Mouse (Mus musculus) cerebellum, adult 2 months (tissue): ENCODE results near the gene E2f7. TPM values are rescaled to one million over a fixed set of nuclear protein-coding genes. Genes with fewer than 3 reads are reported as not detected.

Experiments
- DNase-seq, 2 experiments: peaks; one replicate each; pipeline ENCODE4 v3.0.0; 2021
- H3K27ac ChIP-seq: fragments of 200-500 bp; 2 replicates; pipeline ENCODE4 v1.5.1; 2012; ENCODE audit warnings: low read length, control low read depth, inconsistent platforms; ENCODE audit not compliant: insufficient read depth
- H3K27me3 ChIP-seq: fragments of 200-500 bp; 2 replicates; pipeline ENCODE4 v1.6.1; 2012; ENCODE audit warnings: inconsistent platforms, mild to moderate bottlenecking, low read length, moderate library complexity; ENCODE audit not compliant: control insufficient read depth, insufficient read depth
- H3K4me1 ChIP-seq: fragments of 200-500 bp; 2 replicates; pipeline ENCODE4 v1.6.1; 2011; ENCODE audit warnings: low read length; ENCODE audit not compliant: control insufficient read depth, insufficient read depth
- H3K4me3 ChIP-seq: fragments of 200-500 bp; replicated peaks from 2 replicates; pipeline ENCODE3; 2011; ENCODE audit warnings: mild to moderate bottlenecking, low read depth, low read length, control low read depth; ENCODE audit not compliant: insufficient read depth
- CTCF ChIP-seq: fragments of 200-500 bp; IDR thresholded peaks from 2 replicates; pipeline ENCODE4 v1.5.1; 2011; ENCODE audit warnings: low read depth, mild to moderate bottlenecking, control low read depth, low read length, moderate library complexity, borderline replicate concordance; ENCODE audit not compliant: insufficient read depth
- POLR2A ChIP-seq: fragments of 200-500 bp; IDR thresholded peaks from 2 replicates; pipeline ENCODE4 v1.6.1; 2011; ENCODE audit warnings: low read length, control low read depth, borderline replicate concordance; ENCODE audit not compliant: insufficient read depth
- WGBS: fragments of 180-500 bp; shearing (Covaris S2); methylation state at CpG from one replicate; pipeline ENCODE4 v1.1.7; 2018; 5-methylcytosine and 5-hydroxymethylcytosine counted together
- polyA plus RNA-seq: library from polyadenylated mRNA; depleted of rRNA; stranded (reverse); fragments of >200 nt; gene quantifications from 2 replicates; pipeline ENCODE4 v1.2.3, GENCODE M21; 2012

The E2f7 gene
- polyA plus RNA-seq, 1 experiment: 0.43 TPM

DNA sequence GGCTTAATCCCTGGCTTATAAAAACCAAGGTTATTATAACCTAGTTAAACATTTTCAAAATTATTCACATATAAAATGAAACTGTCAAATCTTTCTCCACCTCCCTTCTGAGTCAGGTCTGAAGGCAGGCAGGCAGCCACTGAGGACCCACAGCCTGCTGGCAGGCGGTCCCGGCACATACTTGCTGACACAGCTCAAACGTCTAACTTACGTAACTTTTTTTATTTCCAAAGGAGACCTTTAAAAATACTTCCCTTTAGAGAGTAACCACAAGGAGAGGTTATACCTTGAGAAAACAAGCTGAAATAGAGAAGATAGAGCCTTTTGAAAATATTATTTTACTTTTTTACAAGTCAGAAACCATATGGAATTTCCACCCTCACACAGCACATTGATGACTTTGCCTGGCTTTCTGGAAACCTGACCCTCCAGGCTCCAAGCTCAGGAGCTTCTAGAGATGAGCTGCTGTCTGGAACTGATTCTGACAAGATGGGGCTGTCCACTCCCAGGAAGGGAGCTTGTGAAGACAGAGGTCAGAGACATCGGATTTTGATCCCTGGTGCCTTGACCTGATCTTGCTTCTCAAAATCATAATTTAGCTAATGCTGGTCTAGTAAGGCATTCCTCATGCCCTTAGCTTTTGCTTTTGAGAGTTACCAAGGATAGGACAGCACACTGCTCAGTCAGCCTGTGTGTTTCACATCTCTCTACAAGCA lies 59.9 kb downstream of the E2f7 start:
- DNase-seq: no peak
- Histone ChIP-seq H3K27me3 (no peaks in the 10 kb centered on the region), H3K27ac (no peak overlapping the region), H3K4me1 (no peaks in the 10 kb centered on the region), H3K4me3 (no peak overlapping the region)
- TF ChIP-seq CTCF (no peak), POLR2A (no peak)
- 78% methylated on average over 5 of the region's 5 CpGs for WGBS

DNA sequence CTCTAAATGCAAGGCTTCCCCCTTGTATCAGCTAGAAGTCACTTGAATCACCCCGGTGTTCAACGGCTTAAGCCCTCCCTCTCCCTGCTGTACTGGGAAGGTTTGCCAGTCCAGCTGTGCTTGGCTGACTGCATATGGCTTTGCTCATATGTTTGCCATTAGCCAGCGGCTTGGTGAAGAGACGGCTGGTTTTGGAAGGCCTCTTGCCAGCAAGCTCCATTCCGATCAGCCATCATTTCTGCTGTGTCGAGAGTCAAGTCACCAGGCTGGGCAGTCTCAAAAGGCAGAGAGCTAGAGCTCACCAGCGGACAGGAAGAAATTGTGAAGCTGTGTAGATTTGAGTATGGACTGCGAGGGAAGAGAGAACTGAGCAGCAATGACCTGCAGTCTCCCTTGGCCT lies 61.2 kb downstream of the E2f7 start:
- H3K4me1 ChIP-seq: no peaks in the 10 kb centered on the region
- TF ChIP-seq POLR2A (no peak), CTCF (no peak)
- DNase-seq: no peak
- H3K27me3 ChIP-seq: no peaks in the 10 kb centered on the region
- 45% methylated on average over 8 of the region's 8 CpGs for WGBS
- no peak overlapping the region for H3K4me3 ChIP-seq
- no peak overlapping the region for H3K27ac ChIP-seq

DNA sequence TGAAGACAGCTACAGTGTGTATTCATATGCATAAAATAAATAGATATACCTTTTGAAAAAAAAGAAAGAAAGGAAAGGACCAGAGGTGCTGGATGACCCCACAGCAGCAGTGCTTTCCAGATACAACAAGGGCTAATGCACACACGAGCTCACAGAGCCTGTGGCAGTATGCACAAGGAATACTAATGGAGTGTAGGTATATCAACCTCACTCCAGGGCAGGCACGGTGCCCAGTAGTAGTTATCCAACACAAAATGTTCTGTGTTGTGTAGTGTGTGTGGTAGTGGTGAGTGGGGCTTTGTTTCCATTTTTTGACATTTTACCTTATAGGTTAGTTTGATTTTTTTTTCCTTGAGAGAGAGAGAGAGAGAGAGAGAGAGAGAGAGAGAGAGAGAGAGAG lies 65.3 kb downstream of the E2f7 start:
- DNase-seq: no peak
- 71% methylated on average over 2 of the region's 2 CpGs for whole genome bisulfite sequencing
- H3K4me1 ChIP-seq: no peaks in the 10 kb centered on the region
- no peak overlapping the region for H3K27ac ChIP-seq
- H3K27me3 ChIP-seq: no peaks in the 10 kb centered on the region
- TF ChIP-seq POLR2A (no peak), CTCF (no peak)
- no peak overlapping the region for H3K4me3 ChIP-seq

DNA sequence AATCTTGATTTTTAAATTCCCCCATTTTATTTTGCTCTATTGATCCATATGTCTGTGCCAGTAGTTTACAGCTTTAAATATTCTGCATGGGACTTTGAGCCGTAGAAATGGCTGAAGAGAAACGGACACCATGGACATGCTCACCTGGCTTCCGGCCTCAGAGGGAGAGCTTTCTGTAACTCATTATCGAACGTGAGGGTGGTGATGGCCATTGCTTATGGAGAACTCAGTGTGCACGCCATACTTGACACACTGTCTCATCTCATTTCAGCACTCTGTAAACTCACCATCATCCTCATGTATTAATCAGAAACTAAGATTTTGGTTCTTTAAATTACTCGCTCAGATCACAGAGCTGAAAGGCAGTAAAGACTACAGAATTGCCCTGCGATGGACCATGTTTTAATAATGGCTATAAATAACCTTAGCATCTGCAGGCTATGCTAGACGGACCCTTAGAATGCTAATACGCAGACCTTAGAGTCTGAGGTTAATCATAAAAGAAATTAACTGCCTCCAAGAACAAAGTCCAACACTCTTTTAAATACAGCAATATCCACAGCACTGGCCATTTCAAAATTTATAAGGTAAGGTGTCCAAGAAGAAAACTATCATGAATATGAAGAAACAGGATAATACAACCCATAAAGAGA lies 66.1 kb downstream of the E2f7 start:
- H3K4me3 ChIP-seq: no peak overlapping the region
- H3K4me1 ChIP-seq: no peaks in the 10 kb centered on the region
- TF ChIP-seq CTCF: no peak
- TF ChIP-seq POLR2A: no peak
- no peak for DNase-seq
- no peak overlapping the region for H3K27ac ChIP-seq
- H3K27me3 ChIP-seq: no peaks in the 10 kb centered on the region
- 86% methylated on average over 10 of the region's 10 CpGs for WGBS

DNA sequence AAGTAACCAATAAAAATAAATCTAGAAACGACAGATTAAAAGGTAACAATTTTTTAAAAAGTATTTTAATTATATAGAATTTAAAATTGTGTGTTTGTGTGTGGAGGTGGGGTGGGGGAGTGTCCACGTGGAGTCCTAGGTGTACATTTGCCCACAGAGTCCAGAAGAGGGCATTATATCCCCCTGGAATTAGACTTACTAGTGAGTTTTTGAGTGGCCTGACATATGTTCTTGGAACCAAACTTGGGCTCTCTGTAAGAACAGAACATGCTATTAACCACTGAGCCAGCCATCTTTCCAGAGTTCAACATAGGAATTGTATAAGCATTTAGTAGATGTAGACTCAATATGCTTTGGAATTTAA lies 66.6 kb downstream of the E2f7 start:
- WGBS: 50% methylated on average over 2 of the region's 2 CpGs
- TF ChIP-seq CTCF: no peak
- TF ChIP-seq POLR2A: no peak
- DNase-seq: no peak
- H3K4me3 ChIP-seq: no peak overlapping the region
- no peaks in the 10 kb centered on the region for H3K27me3 ChIP-seq
- H3K27ac ChIP-seq: no peak overlapping the region
- H3K4me1 ChIP-seq: no peaks in the 10 kb centered on the region

DNA sequence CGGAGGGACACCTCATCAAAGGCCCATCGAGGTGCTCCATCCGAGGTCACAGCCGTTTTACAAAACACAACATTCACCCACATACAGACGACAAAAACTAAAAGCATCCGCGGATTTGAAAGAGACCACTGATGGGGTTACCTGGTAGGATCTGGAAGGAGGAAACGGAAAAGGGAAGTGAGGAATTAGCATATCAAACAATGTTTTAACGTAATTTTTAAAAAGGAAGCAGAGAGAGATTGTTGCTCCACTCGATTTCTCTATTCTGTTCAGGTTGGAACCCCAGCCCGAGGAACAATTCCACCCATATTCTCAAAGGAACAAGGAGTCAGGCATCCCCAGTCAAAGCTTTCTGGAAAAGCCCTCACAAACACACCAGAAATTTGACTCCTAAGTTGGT lies 75.9 kb downstream of the E2f7 start:
- WGBS: 82% methylated on average over 11 of the region's 11 CpGs
- TF ChIP-seq CTCF (no peak), POLR2A (no peak)
- H3K4me3 ChIP-seq: no peak overlapping the region
- DNase-seq: no peak
- no peak overlapping the region for H3K27ac ChIP-seq
- H3K27me3 ChIP-seq: no peaks in the 10 kb centered on the region
- H3K4me1 ChIP-seq: no peaks in the 10 kb centered on the region

DNA sequence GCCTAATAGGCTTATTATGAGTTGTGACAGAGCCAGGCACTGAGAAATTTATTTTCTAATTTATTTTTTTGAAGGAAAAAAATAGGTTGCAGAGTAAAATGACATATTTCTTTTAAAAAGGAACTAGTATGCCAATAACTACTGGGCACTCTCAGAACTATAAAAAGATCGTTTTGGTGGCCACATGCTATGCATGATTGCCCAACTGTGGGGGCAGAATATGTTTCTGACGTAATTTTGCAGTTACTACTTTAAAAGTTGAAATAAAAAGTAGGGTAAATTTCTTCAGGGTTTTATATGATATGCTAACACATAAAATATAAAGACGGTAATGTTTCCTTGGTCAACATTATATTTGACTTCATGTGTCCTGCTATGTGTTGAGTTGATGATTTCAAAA lies 76.5 kb downstream of the E2f7 start:
- no peak for DNase-seq
- no peaks in the 10 kb centered on the region for H3K4me1 ChIP-seq
- H3K27ac ChIP-seq: no peak overlapping the region
- TF ChIP-seq POLR2A: no peak
- TF ChIP-seq CTCF: no peak
- H3K4me3 ChIP-seq: no peak overlapping the region
- no peaks in the 10 kb centered on the region for H3K27me3 ChIP-seq
- WGBS: 70% methylated on average over 3 of the region's 3 CpGs

DNA sequence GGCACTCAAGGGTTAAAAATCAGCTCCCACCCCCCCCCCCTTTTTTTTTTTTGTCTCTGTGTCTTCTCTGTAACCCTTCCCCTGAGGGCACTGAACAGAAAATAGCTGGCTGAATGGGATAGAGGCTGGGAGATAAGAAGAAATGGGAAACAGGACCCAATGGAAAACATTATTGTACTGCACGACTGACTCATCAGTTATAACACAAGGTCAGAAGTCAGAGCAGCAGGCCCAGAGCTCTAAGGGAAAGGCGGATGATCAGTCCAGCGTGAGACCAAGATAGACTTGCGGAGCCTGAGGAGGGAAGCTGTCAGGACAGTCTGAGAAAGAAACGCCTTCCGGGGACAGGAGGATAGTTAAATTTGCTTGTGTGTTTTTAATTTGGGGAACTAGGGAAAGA lies 87.1 kb downstream of the E2f7 start:
- WGBS: 51% methylated on average over 6 of the region's 6 CpGs
- no peak for DNase-seq
- H3K27ac ChIP-seq: no peak overlapping the region
- no peaks in the 10 kb centered on the region for H3K4me1 ChIP-seq
- H3K4me3 ChIP-seq: no peak overlapping the region
- TF ChIP-seq POLR2A: no peak
- no peak for TF ChIP-seq CTCF
- H3K27me3 ChIP-seq: no peaks in the 10 kb centered on the region
